Mouse (Mus musculus) embryo, embryonic 10 days (tissue): ENCODE results near the gene Gm8267.
"Not testable (repeated sequence)": the region's sequence is repeated elsewhere in the genome, so short reads cannot be mapped to it uniquely, and the experiment has no call there.

Experiments used
- DNase-seq: peaks from one replicate; pipeline ENCODE4 v3.0.0-alpha.2; 2015; ENCODE audit warnings: low spot score

Gm8267 gene

DNA sequence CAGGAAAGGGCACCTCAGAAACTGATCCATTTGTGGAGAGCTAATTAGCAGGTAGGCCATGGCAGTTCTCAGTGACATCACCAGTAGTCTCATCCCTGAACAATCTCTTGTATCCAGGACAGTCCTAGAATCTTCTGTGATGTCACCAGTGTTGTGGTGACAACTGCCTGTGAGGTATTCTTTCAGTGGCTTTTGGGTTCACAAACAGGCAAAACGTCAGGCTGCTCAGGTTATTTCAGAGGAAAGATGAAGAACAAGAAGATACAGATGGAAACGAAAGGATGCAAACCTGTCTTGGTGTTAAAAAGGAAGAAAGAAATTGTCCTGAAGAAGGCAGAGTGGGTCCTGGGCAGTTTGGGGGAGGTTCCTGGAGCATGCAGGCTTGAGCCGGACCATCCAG lies at the start of gene Gm8267:
Gene Gm8267, minus strand, starts transcription at position 101 of the 400 bp plus-strand sequence.
- DNase-seq: no peak

DNA sequence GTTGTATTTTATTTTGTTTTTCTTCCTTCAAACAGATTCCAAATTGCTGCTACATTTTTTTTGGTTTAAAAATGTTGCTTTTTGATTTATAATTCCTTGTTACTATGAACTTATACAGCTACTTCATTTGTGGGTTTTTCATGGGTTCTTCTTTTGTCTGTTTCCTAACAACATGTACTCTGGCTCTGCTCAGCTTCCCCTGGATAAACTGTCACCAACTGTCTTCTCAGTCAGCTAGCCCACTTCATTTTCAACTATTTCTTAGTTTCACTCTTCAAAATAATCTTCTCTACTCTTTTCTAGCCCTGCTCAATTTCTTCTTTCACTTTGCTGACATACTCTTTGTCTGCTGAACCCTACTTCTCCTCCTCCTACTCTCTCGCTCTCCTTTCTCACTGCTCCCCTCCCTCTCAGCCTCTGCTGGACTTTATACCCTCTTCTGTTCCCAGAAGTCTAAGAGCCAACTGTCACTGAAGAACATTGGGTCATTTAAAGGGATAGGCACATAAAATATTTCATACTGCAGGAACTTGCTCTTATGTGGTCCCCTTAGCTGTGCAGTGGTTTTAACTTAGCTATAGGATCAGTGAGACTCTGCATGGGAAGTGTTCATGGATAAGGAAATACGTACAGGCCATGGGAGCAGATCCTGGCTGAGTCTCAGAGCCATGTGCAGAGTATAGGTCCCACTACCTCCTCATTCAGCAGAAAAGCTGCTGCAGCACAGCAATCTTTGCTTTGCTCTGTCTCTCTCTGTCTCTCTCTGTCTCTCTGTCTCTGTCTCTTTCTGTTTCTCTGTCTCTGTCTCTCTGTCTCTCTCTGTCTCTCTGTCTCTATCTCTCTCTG lies 39.6 kb upstream of the Gm8267 start:
- not testable (repeated sequence) for DNase-seq

DNA sequence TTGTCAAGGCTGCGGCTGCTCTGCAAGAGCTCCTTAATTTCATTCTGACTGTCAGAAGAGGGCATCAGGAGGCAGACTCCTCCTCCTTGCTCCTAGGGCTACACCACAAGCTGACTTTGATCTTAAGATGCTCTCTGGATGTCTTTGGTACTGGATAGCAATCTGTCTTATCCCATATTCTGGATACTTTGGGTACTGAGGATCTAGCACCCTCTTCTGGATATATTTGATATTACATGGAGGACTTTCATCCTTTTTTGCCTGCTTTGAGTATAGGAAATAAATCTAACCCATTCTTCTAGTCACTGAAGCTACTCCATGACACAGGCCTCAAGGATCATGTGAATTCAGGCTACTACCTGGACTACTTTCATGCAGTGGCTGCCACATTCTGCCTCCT lies 7.4 kb downstream of the Gm8267 start:
- DNase-seq: not testable (repeated sequence)

DNA sequence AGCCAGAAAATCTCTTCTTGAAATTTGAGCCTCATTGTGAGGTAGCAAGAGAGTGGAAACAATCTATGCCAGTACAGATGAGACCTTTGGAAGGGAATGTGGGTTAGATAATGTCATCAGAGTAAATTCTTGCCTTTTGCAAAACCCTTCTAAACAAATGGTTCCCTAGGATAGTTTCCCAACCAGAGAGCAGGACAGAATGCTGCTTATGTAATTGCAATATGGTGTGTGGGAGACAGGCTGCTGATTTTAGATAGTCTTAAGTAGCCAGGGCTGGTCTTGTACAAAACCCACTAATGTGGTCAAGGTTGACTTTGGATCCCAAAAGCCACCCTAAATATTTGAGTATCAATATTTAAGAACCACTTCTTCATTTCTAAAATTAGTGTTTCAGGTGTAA lies 19.4 kb downstream of the Gm8267 start:
- not testable (repeated sequence) for DNase-seq

DNA sequence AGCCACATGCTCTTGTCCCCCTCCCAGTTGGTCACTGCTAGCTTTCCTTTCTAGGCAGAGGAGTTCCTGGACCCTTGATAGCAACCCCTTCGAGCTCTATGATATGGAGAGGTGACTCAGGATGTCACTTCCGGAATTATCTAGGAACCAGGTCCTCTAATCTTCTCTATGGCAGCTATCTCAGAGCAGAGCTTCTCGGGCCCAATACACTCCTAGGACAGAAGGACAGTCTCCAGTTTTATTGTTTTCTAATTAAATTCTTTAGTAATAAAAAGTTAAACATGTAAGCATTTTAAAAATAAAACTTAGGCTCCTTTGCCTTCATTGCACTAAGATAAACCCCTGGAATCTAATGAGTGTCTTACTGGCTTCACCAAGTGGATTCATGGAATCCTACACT lies 43.8 kb downstream of the Gm8267 start, which contains the start of gene Gm8257:
Gene Gm8257, minus strand, starts transcription at position 101 of the 400 bp plus-strand sequence.
- not testable (repeated sequence) for DNase-seq
